Mouse (Mus musculus): ENCODE data around the gene Capns1.
A peak's percentile ranks its signal among the peaks of the same experiment; 100 is the strongest.
"Not testable (repeated sequence)": the region's sequence is repeated elsewhere in the genome, so short reads cannot be mapped to it uniquely, and the experiment has no call there.

The Capns1 gene

DNA sequence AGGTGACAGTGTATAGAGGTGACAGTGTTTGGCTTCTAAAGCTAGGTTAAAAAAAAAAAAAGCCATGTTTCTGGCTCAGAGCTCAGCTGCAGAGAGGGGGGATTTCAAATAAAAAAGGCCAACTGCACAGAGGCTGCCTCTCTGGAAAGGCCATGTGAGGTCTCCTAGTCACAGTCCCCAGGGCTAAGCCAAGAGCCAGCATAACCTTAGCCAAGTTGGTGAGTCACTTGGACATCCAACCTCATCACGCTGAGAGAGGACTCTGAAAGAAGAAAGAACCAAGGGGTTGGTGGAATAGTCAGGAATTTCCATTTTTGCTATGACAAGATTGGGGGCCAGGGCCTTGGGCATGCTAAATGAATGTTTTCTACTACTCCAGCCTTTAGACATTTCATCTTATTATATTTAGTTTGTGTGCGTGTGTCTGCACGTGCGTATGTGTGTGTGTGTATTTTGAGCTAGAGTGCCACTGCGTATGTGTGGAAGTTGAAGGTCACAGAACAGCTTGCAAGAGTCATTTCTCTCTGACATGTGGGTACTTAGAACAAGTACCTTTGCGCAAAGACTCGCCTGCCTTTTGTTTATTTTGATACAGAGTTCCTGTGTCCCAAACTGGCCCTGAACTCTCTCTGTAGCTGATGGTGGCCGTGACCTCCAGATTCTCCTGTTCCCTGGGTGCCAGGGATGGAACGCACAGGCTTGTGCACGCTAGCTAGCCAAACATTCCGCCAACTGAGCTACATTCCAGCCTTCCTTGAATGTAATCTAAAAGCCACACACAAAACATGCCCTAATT, 4.5 kb upstream of the Capns1 start:
- no peak for DNase-seq (ENCODE audit: low spot score)

- DNase-seq (ENCODE audit: low spot score) = not testable (repeated sequence)
Measured at GRCm38 (mm10) chr7:30200661-30201060, 2.0 kb upstream of the Capns1 start.

DNA sequence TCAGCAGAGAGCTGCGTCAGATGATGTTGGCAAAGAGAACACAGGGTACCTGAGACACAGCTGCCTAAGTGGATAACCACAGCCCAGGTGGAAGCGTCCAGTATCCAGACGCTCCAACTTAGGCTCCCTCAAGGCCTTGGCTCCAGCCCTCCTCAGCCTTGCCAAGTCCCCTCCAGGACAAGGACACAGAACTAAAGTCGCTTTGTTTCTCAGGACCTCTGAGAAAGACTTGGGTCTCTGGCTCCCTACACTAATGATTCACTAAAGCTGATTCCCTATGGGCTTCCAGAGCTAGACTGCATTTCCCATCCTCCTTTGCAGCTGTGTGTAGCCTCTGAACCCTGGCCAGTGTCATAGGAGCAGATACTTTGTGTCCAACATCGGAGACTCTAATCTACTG, 1.6 kb upstream of the Capns1 start:
- no peak for DNase-seq (ENCODE audit: low spot score)

DNA sequence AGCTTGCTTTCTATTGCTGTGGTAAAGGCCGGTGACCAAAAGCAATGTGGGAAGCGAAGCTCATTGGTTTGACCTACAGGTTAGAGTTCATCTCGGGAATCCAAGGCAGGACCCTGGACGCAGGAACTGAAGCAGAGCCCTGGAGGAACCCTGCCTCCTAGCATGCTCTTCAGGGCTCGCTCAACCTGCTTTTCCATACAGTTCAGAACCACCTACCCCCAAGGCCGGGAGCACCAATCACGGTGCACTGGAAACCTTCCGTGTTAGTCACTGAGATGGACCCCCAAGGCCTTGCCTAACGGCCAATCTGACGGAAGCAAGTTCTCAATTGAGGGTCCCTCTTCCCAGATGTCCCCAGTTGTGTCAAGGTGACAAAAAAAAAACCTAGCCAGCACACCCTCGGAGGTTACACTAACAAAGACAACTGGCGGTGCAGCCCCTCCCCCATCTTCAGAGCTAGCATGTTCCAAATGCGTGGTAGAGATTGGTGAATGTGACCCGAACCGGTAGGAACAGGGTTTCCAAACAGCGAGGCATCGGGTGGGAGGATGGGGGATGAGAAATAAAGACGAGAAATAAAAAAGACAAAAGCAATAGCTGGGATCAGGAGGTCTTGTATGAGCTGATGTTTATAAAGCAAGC, 1.0 kb upstream of the Capns1 start:
- no peak for DNase-seq (ENCODE audit: low spot score)

- no peak for DNase-seq (ENCODE audit: low spot score)
Measured at GRCm38 (mm10) chr7:30197592-30198129, 950 bp downstream of the Capns1 start.

DNA sequence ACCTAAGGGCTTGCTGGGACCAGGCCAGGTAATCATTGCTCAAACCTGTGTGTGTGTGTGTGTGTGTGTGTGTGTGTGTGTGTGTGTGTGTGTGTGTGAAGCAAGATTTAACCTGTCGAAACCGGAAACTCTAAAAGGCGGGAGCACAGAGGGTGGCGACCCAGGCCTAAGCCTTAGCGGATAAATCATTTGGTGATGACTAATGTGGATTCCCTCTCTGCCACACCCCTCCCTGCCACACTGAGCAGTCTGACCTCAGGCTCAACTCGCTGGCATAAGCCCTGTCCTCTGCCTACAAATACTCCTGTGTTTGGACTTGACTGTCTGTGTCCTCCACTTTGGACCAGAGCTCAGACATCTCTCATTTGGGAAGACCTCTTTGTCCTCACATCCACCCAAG, 2.4 kb downstream of the Capns1 start:
- DNase-seq (ENCODE audit: low spot score) = no peak

DNA sequence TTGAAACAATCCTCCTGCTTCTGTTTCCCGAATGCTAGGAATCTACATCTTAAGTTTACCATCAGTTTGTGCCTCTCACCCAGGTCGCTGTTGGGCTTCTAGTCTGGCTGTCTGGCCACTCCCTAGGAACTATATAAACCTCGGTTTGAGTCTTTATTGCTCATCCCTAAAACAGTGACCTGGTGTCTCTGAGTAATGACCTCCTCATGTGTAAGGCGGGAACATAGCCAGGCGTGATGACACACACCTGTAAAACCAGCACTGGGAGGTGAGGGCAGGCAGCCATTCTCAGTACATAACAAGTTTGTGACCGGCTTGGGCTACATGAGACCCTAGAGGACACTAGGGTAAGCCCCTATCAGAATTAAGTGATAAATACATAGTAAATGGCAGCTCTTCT, 3.1 kb downstream of the Capns1 start:
- DNase-seq (ENCODE audit: low spot score) = no peak

DNA sequence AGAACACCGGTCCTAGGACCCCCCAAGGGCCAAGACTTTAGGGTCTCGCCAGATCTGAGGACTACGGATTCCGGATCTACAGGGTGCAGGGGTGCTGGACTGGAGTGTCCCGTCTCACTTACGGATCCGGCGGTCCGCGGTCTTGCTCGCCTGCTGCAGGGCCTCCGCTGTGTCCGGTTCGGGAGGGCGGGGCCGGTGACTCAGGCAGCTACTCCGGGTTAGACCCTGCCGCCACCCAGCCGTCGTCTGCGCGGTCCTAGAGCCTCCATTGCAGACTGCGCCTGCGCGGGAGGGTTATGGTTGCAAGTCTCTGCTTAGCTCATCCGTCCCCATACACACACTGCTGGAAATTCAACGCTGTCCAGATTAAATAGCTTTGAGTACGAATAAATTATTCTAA, 3.7 kb downstream of the Capns1 start:
- DNase-seq (ENCODE audit: low spot score) = peak; percentile 94

- DNase-seq (ENCODE audit: low spot score) = peak; percentile 53
Measured at GRCm38 (mm10) chr7:30194101-30194831, 4.3 kb downstream of the Capns1 start.

DNA sequence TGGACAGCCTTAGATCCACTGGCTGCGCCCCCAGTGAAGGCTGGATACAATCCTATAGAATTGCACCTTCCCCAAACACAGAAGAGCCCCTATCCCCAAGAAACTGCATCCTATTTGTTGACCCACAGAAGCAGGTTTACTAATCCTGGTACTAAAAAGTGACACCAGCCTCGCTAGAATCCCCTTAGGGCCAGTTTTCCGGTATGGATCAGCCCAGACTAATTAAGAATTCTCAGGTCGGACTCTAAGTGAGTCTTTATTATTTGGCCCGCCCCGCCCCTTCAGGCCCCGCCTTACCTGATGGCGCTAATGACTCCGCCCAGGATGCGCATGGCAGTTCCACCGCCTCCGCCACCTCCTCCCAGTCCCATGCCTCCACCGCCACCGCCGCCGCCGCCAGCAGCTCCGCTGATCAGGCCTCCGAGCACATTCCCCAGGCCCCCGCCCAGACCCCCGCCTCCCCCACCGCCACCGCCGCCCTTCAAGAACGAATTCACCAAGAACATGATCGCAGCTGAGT, 5.0 kb downstream of the Capns1 start:
- DNase-seq (ENCODE audit: low spot score) = peak; percentile 85

- DNase-seq (ENCODE audit: low spot score) = no peak
Measured at GRCm38 (mm10) chr7:30193013-30193412, 5.6 kb downstream of the Capns1 start.

- no peak for DNase-seq (ENCODE audit: low spot score)
Measured at GRCm38 (mm10) chr7:30192088-30192487, 6.5 kb downstream of the Capns1 start.

DNA sequence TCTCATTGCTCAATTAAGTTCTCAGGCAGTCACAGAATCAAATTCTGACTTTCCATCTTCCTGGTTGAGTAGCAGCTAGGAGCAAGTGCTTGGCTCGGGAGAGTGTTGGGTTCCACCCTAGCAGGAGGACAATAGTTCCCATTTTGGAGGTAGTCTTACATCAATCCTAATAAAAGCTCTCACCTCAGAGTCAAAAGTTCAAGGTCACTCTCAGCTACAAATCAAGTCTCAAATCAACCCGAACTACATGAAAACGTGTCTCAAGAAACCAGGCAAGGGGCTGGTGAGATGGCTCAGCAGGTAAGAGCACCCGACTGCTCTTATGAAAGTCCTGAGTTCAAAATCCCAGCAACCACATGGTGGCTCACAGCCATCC, 9.5 kb downstream of the Capns1 start:
- DNase-seq (ENCODE audit: low spot score) = no peak

DNA sequence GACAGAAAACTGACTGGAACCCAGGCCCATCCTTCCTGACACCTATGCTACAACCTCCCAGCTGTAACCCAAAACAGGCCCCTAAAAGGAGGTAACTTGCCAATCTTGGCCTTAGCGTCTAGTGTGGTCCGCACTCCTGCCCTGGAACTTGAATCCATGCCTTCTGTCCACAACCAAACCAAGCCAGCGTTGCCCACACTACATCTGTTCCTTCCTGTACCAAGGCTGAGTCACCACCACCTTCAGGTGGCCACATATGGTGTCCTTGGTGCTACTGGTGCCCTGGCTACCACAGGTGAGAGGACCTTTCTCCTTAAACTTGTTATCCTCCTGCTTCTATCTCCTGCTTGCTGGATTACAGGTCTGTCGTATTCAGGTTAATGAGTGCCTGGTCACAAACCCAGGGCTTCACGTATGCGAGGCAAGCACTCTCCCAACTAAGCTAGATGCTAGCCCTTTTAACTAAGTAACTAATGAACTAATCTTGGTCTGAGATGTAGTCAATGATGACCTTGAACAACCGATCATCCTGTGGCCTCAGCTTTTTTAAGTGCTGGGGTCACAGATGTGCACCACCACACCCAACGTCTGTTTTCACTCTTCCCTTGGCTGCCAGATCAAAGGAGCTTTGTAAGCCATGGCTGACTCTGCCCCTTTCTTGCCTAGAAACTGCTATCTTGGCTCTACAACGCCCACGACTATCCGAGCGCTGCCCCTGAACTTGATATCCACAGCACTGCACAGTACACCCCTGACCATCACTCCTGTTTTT, 10.1 kb downstream of the Capns1 start:
- no peak for DNase-seq (ENCODE audit: low spot score)

DNA sequence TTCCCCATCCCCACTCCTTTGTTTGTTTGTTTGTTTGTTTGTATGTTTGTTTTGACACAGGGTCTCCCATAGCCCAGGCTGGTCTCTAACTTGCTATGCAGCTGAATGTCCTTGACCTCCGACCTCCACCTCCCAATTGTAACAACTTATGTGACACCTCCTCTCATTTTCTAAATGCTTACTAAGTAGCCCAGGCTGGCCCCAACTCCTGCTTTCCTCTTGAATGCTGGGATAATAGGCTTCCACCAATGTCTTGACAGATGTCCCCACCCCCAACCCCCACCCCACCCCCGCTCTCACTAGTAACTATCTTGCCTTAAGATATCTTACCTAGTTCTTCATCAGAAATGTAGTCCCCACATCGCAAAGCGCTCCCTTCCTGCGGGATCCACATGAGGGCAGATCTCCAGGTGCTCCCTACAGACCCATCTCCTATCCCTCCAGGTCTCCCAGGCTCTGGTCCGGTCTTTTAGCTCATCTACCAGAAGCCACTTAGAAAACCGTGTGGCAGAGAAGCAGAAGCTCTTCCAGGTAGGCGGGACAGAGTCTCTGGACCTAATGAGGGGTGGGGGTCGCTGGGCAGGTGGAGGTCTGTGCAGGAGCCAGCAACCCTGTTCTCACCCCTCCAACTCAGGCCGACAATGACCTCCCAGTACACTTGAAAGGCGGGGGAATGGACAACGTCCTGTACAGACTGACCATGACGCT, 13.8 kb downstream of the Capns1 start:
- no peak for DNase-seq (ENCODE audit: low spot score)

DNA sequence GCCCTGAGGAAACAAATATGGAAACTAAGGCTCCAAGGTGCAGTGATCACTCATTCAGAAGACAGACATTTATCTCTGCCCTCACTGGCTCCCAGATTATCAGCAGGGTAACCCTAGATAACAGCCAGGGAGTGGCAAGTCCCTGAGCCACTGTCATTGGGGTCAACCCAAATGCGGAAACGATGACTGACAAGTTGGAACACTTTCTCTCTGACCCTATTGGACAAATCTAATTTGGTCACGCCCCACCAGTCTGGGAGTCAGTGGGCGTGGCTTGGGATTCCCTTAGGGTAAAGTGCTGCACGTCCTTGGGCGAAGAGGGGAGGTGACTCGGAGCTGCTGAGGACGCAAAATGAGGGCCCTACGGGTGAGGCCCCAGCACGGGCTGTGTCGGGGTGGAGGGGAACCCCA, 14.7 kb downstream of the Capns1 start, which contains the start of gene Cox7a1:
TSS of gene Cox7a1 (plus strand) at position 266 of the 411 bp plus-strand sequence.
- peak; percentile 91 for DNase-seq (ENCODE audit: low spot score)

DNA sequence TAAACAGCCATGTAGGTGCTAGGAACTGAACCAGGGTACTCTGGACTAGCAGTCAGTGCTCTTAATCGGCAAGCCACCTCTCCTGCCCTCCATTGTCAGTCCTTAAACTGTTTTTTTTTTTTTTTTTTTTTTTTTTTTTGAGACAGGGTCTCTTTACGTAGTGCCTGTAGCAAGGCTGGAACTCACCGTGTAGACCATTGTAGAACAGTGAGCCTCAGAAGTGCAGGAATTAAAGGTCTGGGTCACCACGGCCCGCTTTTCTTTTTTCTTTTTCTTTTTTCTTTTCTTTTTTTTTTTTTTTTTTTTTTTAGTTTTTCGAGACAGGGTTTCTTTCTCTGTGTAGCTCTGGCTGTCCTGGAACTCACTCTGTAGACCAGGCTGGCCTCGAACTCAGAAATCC, 15.4 kb downstream of the Capns1 start:
- DNase-seq (ENCODE audit: low spot score) = not testable (repeated sequence)

DNA sequence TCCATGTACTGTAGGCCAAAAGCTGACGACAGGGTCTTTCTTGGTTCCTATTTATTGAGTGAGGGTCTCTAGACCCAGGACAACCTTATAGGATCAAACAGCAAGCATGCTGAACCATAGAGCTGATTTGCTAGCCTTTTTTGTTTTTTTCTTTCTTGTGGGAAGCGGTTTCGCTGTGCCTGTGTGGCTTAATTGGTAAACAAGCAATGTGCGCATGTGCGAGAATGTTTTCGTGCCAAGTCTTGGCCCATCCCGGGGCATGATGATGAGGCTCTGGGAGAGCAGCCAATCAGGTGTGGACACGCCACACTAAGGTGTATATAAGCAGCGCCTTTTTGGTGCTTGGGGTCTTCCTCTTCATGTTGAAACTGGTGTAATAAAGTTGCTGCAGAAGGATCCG, 16.7 kb downstream of the Capns1 start:
- not testable (repeated sequence) for DNase-seq (ENCODE audit: low spot score)

- DNase-seq (ENCODE audit: low spot score) = peak; percentile 75
Measured at GRCm38 (mm10) chr7:30181308-30181707, 17.3 kb downstream of the Capns1 start.

- no peak for DNase-seq (ENCODE audit: low spot score)
Measured at GRCm38 (mm10) chr7:30178256-30178655, 20.4 kb downstream of the Capns1 start.

GRCm38 (mm10) chr7:30176474-30176873, 22.1 kb downstream of the Capns1 start:
- no peak for DNase-seq (ENCODE audit: low spot score)
